Mouse (Mus musculus) neural tube, embryonic 15.5 days (tissue): Measurements from ENCODE around the gene Ank2. TPM values are rescaled to one million over a fixed set of nuclear protein-coding genes. Genes with fewer than 3 reads are reported as not detected.
A peak's percentile ranks its signal among the peaks of the same experiment; 100 is the strongest.

Experiments
- ATAC-seq: fragments of 200-750 bp; cut with Nextera tagmentation; 2 replicates; pipeline ENCODE4 v1.8.0; 2017; ENCODE audit warnings: mild to moderate bottlenecking, moderate TSS enrichment, moderate library complexity; ENCODE audit not compliant: low FRiP score
- H3K27ac ChIP-seq: fragments of 300-500 bp; sonication (generic); replicated peaks from 2 replicates; pipeline ENCODE4 v1.5.1; 2015; ENCODE audit warnings: mild to moderate bottlenecking, inconsistent platforms
- H3K27me3 ChIP-seq: fragments of 300-500 bp; sonication (generic); replicated peaks from 2 replicates; pipeline ENCODE4 v1.6.1; 2015; ENCODE audit warnings: inconsistent platforms
- H3K36me3 ChIP-seq: fragments of 300-500 bp; sonication (generic); 2 replicates; pipeline ENCODE4 v1.6.1; 2015; ENCODE audit warnings: inconsistent platforms
- H3K4me1 ChIP-seq: fragments of 300-500 bp; sonication (generic); 2 replicates; pipeline ENCODE4 v1.6.1; 2015; ENCODE audit warnings: inconsistent platforms
- H3K4me2 ChIP-seq: fragments of 300-500 bp; sonication (generic); 2 replicates; pipeline ENCODE4 v1.6.1; 2015; ENCODE audit warnings: inconsistent platforms, mild to moderate bottlenecking, moderate library complexity
- H3K4me3 ChIP-seq: fragments of 300-500 bp; sonication (generic); replicated peaks from 2 replicates; pipeline ENCODE4 v1.5.1; 2015; ENCODE audit warnings: mild to moderate bottlenecking, inconsistent platforms
- H3K9ac ChIP-seq: fragments of 300-500 bp; sonication (generic); replicated peaks from 2 replicates; pipeline ENCODE4 v1.6.1; 2015; ENCODE audit warnings: mild to moderate bottlenecking, inconsistent platforms
- H3K9me3 ChIP-seq: fragments of 300-500 bp; sonication (generic); replicated peaks from 2 replicates; pipeline ENCODE4 v1.6.1; 2016; ENCODE audit warnings: inconsistent platforms
- WGBS: fragments of 180-500 bp; shearing (Covaris S2); methylation state at CpG from one replicate; pipeline ENCODE4 v1.1.7; 2015; ENCODE audit warnings: mixed read lengths; 5-methylcytosine and 5-hydroxymethylcytosine counted together
- polyA plus RNA-seq: library from polyadenylated mRNA; unstranded; fragments of >200 nt; fragmentation: Nextera tagmentation; extraction: Ambion mirVana; gene quantifications from 2 replicates; pipeline ENCODE4 v1.2.1, GENCODE M21; 2015

The Ank2 gene
- polyA plus RNA-seq, 1 experiment from 2014 or later = 166 TPM

GRCm38 (mm10) chr3:127213534-127213933 lies 285.6 kb downstream of the Ank2 start:
- H3K9me3 ChIP-seq = no peaks in the 10 kb centered on the region
- ATAC-seq = no peak
- WGBS = 40% methylated on average over 5 of the region's 5 CpGs

GRCm38 (mm10) chr3:127211119-127211518 lies 288.0 kb downstream of the Ank2 start:
- H3K4me1 ChIP-seq = peaks cover 9% of the 10 kb centered on the region; the same call in 1 of the 2 replicates
- 83% methylated on average over 3 of the region's 3 CpGs for WGBS
- no peaks in the 10 kb centered on the region for H3K36me3 ChIP-seq
- no peaks in the 10 kb centered on the region for H3K27me3 ChIP-seq
- H3K9ac ChIP-seq = no peak overlapping the region
- ATAC-seq = no peak
- H3K4me3 ChIP-seq = no peak overlapping the region
- no peaks in the 10 kb centered on the region for H3K9me3 ChIP-seq
- H3K27ac ChIP-seq = no peak overlapping the region
- H3K4me2 ChIP-seq = no peak overlapping the region

More at GRCm38 (mm10) chr3:127213534-127213933, 285.6 kb downstream of the Ank2 start:
- no peak overlapping the region for H3K9ac ChIP-seq
- H3K27me3 ChIP-seq = no peaks in the 10 kb centered on the region
- H3K4me3 ChIP-seq = no peak overlapping the region
- H3K36me3 ChIP-seq = no peaks in the 10 kb centered on the region
- no peak overlapping the region for H3K4me2 ChIP-seq
- peaks cover 7% of the 10 kb centered on the region; the same call in 1 of the 2 replicates for H3K4me1 ChIP-seq
- H3K27ac ChIP-seq = no peak overlapping the region

GRCm38 (mm10) chr3:127210552-127210951 lies 288.6 kb downstream of the Ank2 start:
- H3K36me3 ChIP-seq = no peaks in the 10 kb centered on the region
- ATAC-seq = no peak
- H3K9ac ChIP-seq = no peak overlapping the region
- no peak overlapping the region for H3K4me2 ChIP-seq
- H3K4me3 ChIP-seq = no peak overlapping the region
- WGBS = 45% methylated on average over 4 of the region's 4 CpGs
- no peaks in the 10 kb centered on the region for H3K27me3 ChIP-seq
- no peak overlapping the region for H3K27ac ChIP-seq
- no peaks in the 10 kb centered on the region for H3K9me3 ChIP-seq
- H3K4me1 ChIP-seq = peaks cover 13% of the 10 kb centered on the region; the same call in 1 of the 2 replicates

GRCm38 (mm10) chr3:127208871-127209270 lies 290.3 kb downstream of the Ank2 start:
- ATAC-seq = no peak
- 91% methylated on average over 5 of the region's 5 CpGs for WGBS
- Histone ChIP-seq H3K4me2 (no peak overlapping the region), H3K9me3 (no peaks in the 10 kb centered on the region), H3K27ac (no peak overlapping the region), H3K36me3 (no peaks in the 10 kb centered on the region), H3K4me3 (no peak overlapping the region), H3K4me1 (peaks cover 13% of the 10 kb centered on the region; the same call in 1 of the 2 replicates), H3K9ac (no peak overlapping the region), H3K27me3 (no peaks in the 10 kb centered on the region)

- Histone ChIP-seq H3K9ac (no peak overlapping the region), H3K9me3 (no peaks in the 10 kb centered on the region), H3K4me2 (no peak overlapping the region), H3K27me3 (no peaks in the 10 kb centered on the region), H3K36me3 (no peaks in the 10 kb centered on the region), H3K27ac (peak overlapping the region; percentile 14; the same call in 1 of the 2 replicates), H3K4me3 (no peak overlapping the region), H3K4me1 (0 out of 2 replicates have a peak, but pooled peaks cover 6% of the 10 kb centered on the region)
- no peak for ATAC-seq
- WGBS = 79% methylated on average over 5 of the region's 5 CpGs
These were observed 293.2 kb downstream of the Ank2 start for GRCm38 (mm10) chr3:127205883-127206434.

GRCm38 (mm10) chr3:127202484-127203115 lies 296.6 kb downstream of the Ank2 start:
- ATAC-seq = no peak
- Histone ChIP-seq H3K9me3 (no peaks in the 10 kb centered on the region), H3K27me3 (no peaks in the 10 kb centered on the region), H3K4me1 (peaks cover 6% of the 10 kb centered on the region; the same call in 1 of the 2 replicates), H3K27ac (no peak overlapping the region), H3K9ac (no peak overlapping the region), H3K4me3 (no peak overlapping the region), H3K4me2 (no peak overlapping the region), H3K36me3 (no peaks in the 10 kb centered on the region)
- WGBS = 49% methylated on average over 11 of the region's 11 CpGs

- ATAC-seq = no peak
- Histone ChIP-seq H3K4me3 (no peak overlapping the region), H3K9ac (no peak overlapping the region), H3K4me2 (no peak overlapping the region), H3K9me3 (no peaks in the 10 kb centered on the region), H3K27me3 (no peaks in the 10 kb centered on the region), H3K4me1 (peaks cover 4% of the 10 kb centered on the region; the same call in 1 of the 2 replicates), H3K27ac (no peak overlapping the region), H3K36me3 (no peaks in the 10 kb centered on the region)
- WGBS = 70% methylated on average over 3 of the region's 3 CpGs
These were observed 298.4 kb downstream of the Ank2 start for GRCm38 (mm10) chr3:127200789-127201188.

GRCm38 (mm10) chr3:127199112-127199665 lies 300.0 kb downstream of the Ank2 start:
- Histone ChIP-seq H3K9ac (no peak overlapping the region), H3K36me3 (no peaks in the 10 kb centered on the region), H3K4me2 (no peak overlapping the region), H3K27me3 (no peaks in the 10 kb centered on the region), H3K27ac (0 out of 2 replicates have a peak overlapping the region, but pooled peaks have one; percentile 5), H3K4me3 (no peak overlapping the region), H3K4me1 (peaks cover 3% of the 10 kb centered on the region; the same call in 1 of the 2 replicates), H3K9me3 (no peaks in the 10 kb centered on the region)
- no peak for ATAC-seq
- 74% methylated on average over 9 of the region's 9 CpGs for WGBS

- no peak overlapping the region for H3K4me3 ChIP-seq
- H3K36me3 ChIP-seq = no peaks in the 10 kb centered on the region
- H3K4me2 ChIP-seq = no peak overlapping the region
- H3K27ac ChIP-seq = 0 out of 2 replicates have a peak overlapping the region, but pooled peaks have one; percentile 5
- 71% methylated on average over 7 of the region's 7 CpGs for WGBS
- H3K4me1 ChIP-seq = peaks cover 3% of the 10 kb centered on the region; the same call in 1 of the 2 replicates
- no peak overlapping the region for H3K9ac ChIP-seq
- H3K9me3 ChIP-seq = no peaks in the 10 kb centered on the region
- H3K27me3 ChIP-seq = no peaks in the 10 kb centered on the region
- peak; percentile 28; the same call in 1 of the 2 replicates for ATAC-seq
These were observed 300.5 kb downstream of the Ank2 start for GRCm38 (mm10) chr3:127198656-127199055.

- Histone ChIP-seq H3K9ac (no peak overlapping the region), H3K27ac (peak overlapping the region; percentile 43; the same call in 1 of the 2 replicates), H3K27me3 (no peaks in the 10 kb centered on the region), H3K4me3 (no peak overlapping the region), H3K36me3 (no peaks in the 10 kb centered on the region), H3K9me3 (no peaks in the 10 kb centered on the region), H3K4me2 (no peak overlapping the region), H3K4me1 (peaks cover 12% of the 10 kb centered on the region; the same call in 1 of the 2 replicates)
- 86% methylated on average over 5 of the region's 5 CpGs for WGBS
- no peak for ATAC-seq
These were observed 310.4 kb downstream of the Ank2 start for GRCm38 (mm10) chr3:127188789-127189128.

GRCm38 (mm10) chr3:127188086-127188788 lies 310.9 kb downstream of the Ank2 start:
- 88% methylated on average over 5 of the region's 5 CpGs for WGBS
- ATAC-seq = no peak
- Histone ChIP-seq H3K4me2 (no peak overlapping the region), H3K9me3 (no peaks in the 10 kb centered on the region), H3K36me3 (no peaks in the 10 kb centered on the region), H3K4me3 (no peak overlapping the region), H3K4me1 (peaks cover 12% of the 10 kb centered on the region; the same call in 1 of the 2 replicates), H3K27me3 (no peaks in the 10 kb centered on the region), H3K27ac (0 out of 2 replicates have a peak overlapping the region, but pooled peaks have one; percentile 43), H3K9ac (no peak overlapping the region)
